Mouse (Mus musculus) bone marrow, adult 2 months (tissue): ENCODE results near the gene S100b. TPM values are rescaled to one million over a fixed set of nuclear protein-coding genes. Genes with fewer than 3 reads are reported as not detected.

Source experiments
- H3K27ac ChIP-seq: fragments of 200-500 bp; 2 replicates; pipeline ENCODE4 v1.5.1; 2012; ENCODE audit warnings: low read depth, mild to moderate bottlenecking, control low read depth, inconsistent platforms, low read length; ENCODE audit not compliant: control insufficient read depth, poor library complexity, insufficient read depth
- H3K4me1 ChIP-seq: fragments of 200-500 bp; 2 replicates; pipeline ENCODE4 v1.6.1; 2011; ENCODE audit warnings: low read length; ENCODE audit not compliant: control insufficient read depth, insufficient read depth
- H3K4me3 ChIP-seq: fragments of 200-500 bp; replicated peaks from 2 replicates; pipeline ENCODE3; 2011; ENCODE audit warnings: mild to moderate bottlenecking, low read depth, low read length, control low read depth; ENCODE audit not compliant: control insufficient read depth
- CTCF ChIP-seq: fragments of 200-500 bp; IDR thresholded peaks from 2 replicates; pipeline ENCODE4 v1.5.1; 2011; ENCODE audit warnings: low read length, control low read depth; ENCODE audit not compliant: control insufficient read depth, insufficient read depth
- POLR2A ChIP-seq: fragments of 200-500 bp; IDR thresholded peaks from 2 replicates; pipeline ENCODE4 v1.6.1; 2011; ENCODE audit warnings: low read depth, mild to moderate bottlenecking, control low read depth, low read length, borderline replicate concordance; ENCODE audit not compliant: control insufficient read depth
- WGBS: fragments of 180-500 bp; shearing (Covaris S2); methylation state at CpG from one replicate; pipeline ENCODE4 v1.1.7; 2018; 5-methylcytosine and 5-hydroxymethylcytosine counted together
- polyA plus RNA-seq: library from polyadenylated mRNA; stranded (reverse); fragments of >200 nt; gene quantifications from 2 replicates; pipeline ENCODE4 v1.2.4, GENCODE M21; 2011; ENCODE audit warnings: low replicate concordance; ENCODE audit not compliant: missing spikeins, insufficient read depth, insufficient read length

The S100b gene
- polyA plus RNA-seq, 1 experiment, result 3.4 TPM

- H3K27ac ChIP-seq, result no peak overlapping the region
- TF ChIP-seq CTCF (no peak), POLR2A (no peak)
- H3K4me3 ChIP-seq, result no peak overlapping the region
- 63% methylated on average over 1 of the region's 1 CpGs for WGBS
- no peaks in the 10 kb centered on the region; the same call in 1 of the 2 replicates for H3K4me1 ChIP-seq
Observed at GRCm38 (mm10) chr10:76229627-76230026, 24.0 kb upstream of the S100b start.

- peak within 1 kb of the TSS; percentile 77 for H3K4me3 ChIP-seq
- TF ChIP-seq CTCF (peak; percentile 22; the same call in 1 of the 2 replicates), POLR2A (no peak; the same call in 1 of the 2 replicates)
- 1% methylated on average over 47 of the region's 47 CpGs for WGBS
- no peaks in the 10 kb centered on the region for H3K4me1 ChIP-seq
- H3K27ac ChIP-seq, result peak within 1 kb of the TSS; percentile 9; the same call in 1 of the 2 replicates
Observed at GRCm38 (mm10) chr10:76237341-76238225, 16.1 kb upstream of the S100b start, which contains the start of gene Prmt2. Prmt2 (minus strand) TSS chr10:76237865.

- 72% methylated on average over 4 of the region's 4 CpGs for WGBS
- no peak overlapping the region for H3K4me3 ChIP-seq
- no peak overlapping the region for H3K27ac ChIP-seq
- no peaks in the 10 kb centered on the region for H3K4me1 ChIP-seq
- TF ChIP-seq CTCF (no peak), POLR2A (no peak)
Observed at GRCm38 (mm10) chr10:76239401-76239800, 14.3 kb upstream of the S100b start.

- 83% methylated on average over 2 of the region's 2 CpGs for WGBS
- no peak overlapping the region for H3K27ac ChIP-seq
- no peak for TF ChIP-seq POLR2A
- no peak for TF ChIP-seq CTCF
Observed at GRCm38 (mm10) chr10:76245106-76245505, 8.5 kb upstream of the S100b start.

GRCm38 (mm10) chr10:76246601-76247000 lies 7.1 kb upstream of the S100b start:
- WGBS, result 64% methylated on average over 4 of the region's 4 CpGs
- Histone ChIP-seq H3K27ac (no peak overlapping the region), H3K4me3 (no peak overlapping the region), H3K4me1 (no peaks in the 10 kb centered on the region)
- TF ChIP-seq CTCF (no peak), POLR2A (no peak)

More at GRCm38 (mm10) chr10:76245106-76245505, 8.5 kb upstream of the S100b start:
- H3K4me1 ChIP-seq, result no peaks in the 10 kb centered on the region
- H3K4me3 ChIP-seq, result no peak overlapping the region

- no peaks in the 10 kb centered on the region for H3K4me1 ChIP-seq
- 71% methylated on average over 21 of the region's 21 CpGs for WGBS
Observed at GRCm38 (mm10) chr10:76247960-76248646, 5.5 kb upstream of the S100b start.

GRCm38 (mm10) chr10:76248647-76248968 lies 5.0 kb upstream of the S100b start:
- H3K4me3 ChIP-seq, result no peak overlapping the region
- no peak overlapping the region for H3K27ac ChIP-seq
- 82% methylated on average over 5 of the region's 5 CpGs for WGBS
- H3K4me1 ChIP-seq, result no peaks in the 10 kb centered on the region
- TF ChIP-seq POLR2A, result no peak
- no peak for TF ChIP-seq CTCF

More at GRCm38 (mm10) chr10:76247960-76248646, 5.5 kb upstream of the S100b start:
- no peak overlapping the region for H3K27ac ChIP-seq
- H3K4me3 ChIP-seq, result no peak overlapping the region
- TF ChIP-seq POLR2A (no peak), CTCF (no peak)

- no peaks in the 10 kb centered on the region for H3K4me1 ChIP-seq
- TF ChIP-seq CTCF, result no peak
- TF ChIP-seq POLR2A, result no peak
- H3K27ac ChIP-seq, result no peak overlapping the region
- H3K4me3 ChIP-seq, result no peak overlapping the region
- 82% methylated on average over 7 of the region's 7 CpGs for WGBS
Observed at GRCm38 (mm10) chr10:76250870-76251269, 2.8 kb upstream of the S100b start.
